Mouse (Mus musculus) limb, embryonic 11.5 days (tissue): ENCODE results near the gene Itga3. TPM values are rescaled to one million over a fixed set of nuclear protein-coding genes. Genes with fewer than 3 reads are reported as not detected.

Experiments
- ATAC-seq: fragments of 200-750 bp; cut with Nextera tagmentation; 2 replicates; pipeline ENCODE4 v1.8.0; 2017; ENCODE audit warnings: low read depth; ENCODE audit not compliant: insufficient number of reproducible peaks, low FRiP score, low TSS enrichment
- DNase-seq: peaks from one replicate; pipeline ENCODE4 v3.0.0-alpha.2; 2015; ENCODE audit warnings: low spot score
- H3K27ac ChIP-seq: fragments of 300-500 bp; sonication (generic); replicated peaks from 2 replicates; pipeline ENCODE4 v1.5.1; 2014; ENCODE audit warnings: low read depth, mild to moderate bottlenecking, low read length
- H3K27me3 ChIP-seq: fragments of 300-500 bp; sonication (generic); 2 replicates; pipeline ENCODE4 v1.6.1; 2014; ENCODE audit warnings: mild to moderate bottlenecking, low read length, mixed read lengths; ENCODE audit not compliant: control insufficient read depth, insufficient read depth
- H3K36me3 ChIP-seq: fragments of 300-500 bp; sonication (generic); 2 replicates; pipeline ENCODE4 v1.6.1; 2014; ENCODE audit warnings: mild to moderate bottlenecking, low read length, moderate library complexity, mixed read lengths; ENCODE audit not compliant: control insufficient read depth, insufficient read depth
- H3K4me1 ChIP-seq: fragments of 300-500 bp; sonication (generic); 2 replicates; pipeline ENCODE4 v1.6.1; 2014; ENCODE audit warnings: low read length, mixed read lengths; ENCODE audit not compliant: control insufficient read depth, insufficient read depth
- H3K4me2 ChIP-seq: fragments of 300-500 bp; sonication (generic); 2 replicates; pipeline ENCODE4 v1.6.1; 2014; ENCODE audit warnings: low read depth, mild to moderate bottlenecking, moderate library complexity; ENCODE audit not compliant: severe bottlenecking
- H3K4me3 ChIP-seq: fragments of 300-500 bp; sonication (generic); 2 replicates; pipeline ENCODE4 v1.5.1; 2014; ENCODE audit warnings: low read depth, low read length
- H3K9ac ChIP-seq: fragments of 300-500 bp; sonication (generic); 2 replicates; pipeline ENCODE4 v1.6.1; 2014; ENCODE audit warnings: mild to moderate bottlenecking, low read length
- H3K9me3 ChIP-seq: fragments of 300-500 bp; sonication (generic); 2 replicates; pipeline ENCODE4 v1.6.1; 2016; ENCODE audit warnings: low read length; ENCODE audit not compliant: control insufficient read depth
- WGBS: fragments of 180-500 bp; shearing (Covaris S2); extraction: QIAGEN DNeasy Blood & Tissue Kit; methylation state at CpG from one replicate; pipeline ENCODE4 v1.1.7; 2014; 5-methylcytosine and 5-hydroxymethylcytosine counted together
- polyA plus RNA-seq: library from polyadenylated mRNA; unstranded; fragments of >200 nt; fragmentation: Nextera tagmentation; extraction: Ambion mirVana; gene quantifications from 2 replicates; pipeline ENCODE4 v1.2.1, GENCODE M21; 2014

Gene Itga3
- polyA plus RNA-seq, 1 experiment from 2014 or later, result 5.7 TPM

DNA sequence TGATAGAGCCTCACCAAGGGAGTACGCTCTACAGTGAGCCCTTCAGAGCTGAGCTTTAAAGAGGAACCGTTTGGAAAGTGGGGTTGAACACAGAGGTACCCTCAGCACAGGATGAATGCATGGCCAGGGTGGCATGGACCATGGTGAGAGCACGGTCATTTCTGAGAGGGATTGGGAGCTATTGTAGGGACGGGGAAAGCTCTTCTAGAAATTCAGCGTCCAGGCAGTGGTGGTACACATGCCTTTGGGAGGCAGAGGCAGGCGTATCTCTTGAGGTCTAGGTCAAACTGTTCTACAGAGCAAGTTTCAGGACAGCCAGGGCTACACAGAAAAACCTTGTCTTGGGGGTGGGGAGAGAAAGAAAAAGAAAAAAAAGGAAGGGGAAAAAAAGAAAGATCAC, 79.6 kb downstream of the Itga3 start:
- DNase-seq, result no peak
- Histone ChIP-seq H3K36me3 (peaks cover 36% of the 10 kb centered on the region), H3K4me1 (peaks cover 43% of the 10 kb centered on the region), H3K4me2 (no peak overlapping the region), H3K27me3 (no peaks in the 10 kb centered on the region), H3K9ac (no peak overlapping the region), H3K27ac (no peak overlapping the region), H3K4me3 (no peak overlapping the region), H3K9me3 (no peaks in the 10 kb centered on the region)
- ATAC-seq, result no peak
- 93% methylated on average over 6 of the region's 6 CpGs for WGBS

GRCm38 (mm10) chr11:94996101-94996500, 80.5 kb downstream of the Itga3 start:
- Histone ChIP-seq H3K4me1 (peaks cover 43% of the 10 kb centered on the region), H3K36me3 (peaks cover 30% of the 10 kb centered on the region), H3K9ac (no peak overlapping the region), H3K9me3 (no peaks in the 10 kb centered on the region), H3K4me3 (no peak overlapping the region), H3K4me2 (no peak overlapping the region), H3K27ac (no peak overlapping the region), H3K27me3 (no peaks in the 10 kb centered on the region)
- ATAC-seq, result no peak
- 88% methylated on average over 8 of the region's 8 CpGs for WGBS
- no peak for DNase-seq

GRCm38 (mm10) chr11:94994947-94995772, 81.4 kb downstream of the Itga3 start:
- H3K36me3 ChIP-seq, result peaks cover 23% of the 10 kb centered on the region
- 0 out of 2 replicates have a peak overlapping the region, but pooled peaks have one; percentile 95 for H3K4me3 ChIP-seq
- H3K27me3 ChIP-seq, result no peaks in the 10 kb centered on the region
- no peak overlapping the region for H3K27ac ChIP-seq
- H3K9ac ChIP-seq, result no peak overlapping the region
- ATAC-seq (no peak), DNase-seq (no peak)
- H3K4me2 ChIP-seq, result peak overlapping the region; percentile 96
- H3K9me3 ChIP-seq, result no peaks in the 10 kb centered on the region
- 88% methylated on average over 11 of the region's 11 CpGs for WGBS
- peaks cover 40% of the 10 kb centered on the region for H3K4me1 ChIP-seq

Other genes starting within 250 kb of the Itga3 start
- gene Col1a1, start 140.6 kb downstream of the Itga3 start, polyA plus RNA-seq, result 89.0 and 102 TPM in 2 replicates
- gene Hils1, start 109.2 kb downstream of the Itga3 start, polyA plus RNA-seq, result not detected in 2 replicates
- gene Sgca, start 100.5 kb downstream of the Itga3 start, polyA plus RNA-seq, result 0.60 and 0.70 TPM in 2 replicates
- gene Ppp1r9b, start 85.8 kb downstream of the Itga3 start, polyA plus RNA-seq, result 14.4 and 14.8 TPM in 2 replicates
- 34.1 and 35.6 TPM in 2 replicates for gene Samd14, start 66.9 kb downstream of the Itga3 start, polyA plus RNA-seq
- 19.3 and 20.1 TPM in 2 replicates for gene Pdk2, start 35.4 kb downstream of the Itga3 start, polyA plus RNA-seq
- gene Dlx3, start 43.3 kb upstream of the Itga3 start, polyA plus RNA-seq, result 5.4 and 6.7 TPM in 2 replicates
- gene Dlx4, start 69.5 kb upstream of the Itga3 start, polyA plus RNA-seq, result 0.40 and 0.80 TPM in 2 replicates
- 0.20 TPM in 1 of 2 replicates, not detected in the other for gene Tac4, start 184.7 kb upstream of the Itga3 start, polyA plus RNA-seq
- gene Kat7, start 233.4 kb upstream of the Itga3 start, polyA plus RNA-seq, result 80.4 and 84.7 TPM in 2 replicates